Mouse (Mus musculus) embryo, embryonic 11.5 days (tissue): ENCODE measurements around the gene Iqch.
A peak's percentile ranks its signal among the peaks of the same experiment; 100 is the strongest.

Experiments
- DNase-seq: peaks from one replicate; pipeline ENCODE4 v3.0.0-alpha.2; 2012; ENCODE audit warnings: low read depth, low spot score

Iqch gene

DNA sequence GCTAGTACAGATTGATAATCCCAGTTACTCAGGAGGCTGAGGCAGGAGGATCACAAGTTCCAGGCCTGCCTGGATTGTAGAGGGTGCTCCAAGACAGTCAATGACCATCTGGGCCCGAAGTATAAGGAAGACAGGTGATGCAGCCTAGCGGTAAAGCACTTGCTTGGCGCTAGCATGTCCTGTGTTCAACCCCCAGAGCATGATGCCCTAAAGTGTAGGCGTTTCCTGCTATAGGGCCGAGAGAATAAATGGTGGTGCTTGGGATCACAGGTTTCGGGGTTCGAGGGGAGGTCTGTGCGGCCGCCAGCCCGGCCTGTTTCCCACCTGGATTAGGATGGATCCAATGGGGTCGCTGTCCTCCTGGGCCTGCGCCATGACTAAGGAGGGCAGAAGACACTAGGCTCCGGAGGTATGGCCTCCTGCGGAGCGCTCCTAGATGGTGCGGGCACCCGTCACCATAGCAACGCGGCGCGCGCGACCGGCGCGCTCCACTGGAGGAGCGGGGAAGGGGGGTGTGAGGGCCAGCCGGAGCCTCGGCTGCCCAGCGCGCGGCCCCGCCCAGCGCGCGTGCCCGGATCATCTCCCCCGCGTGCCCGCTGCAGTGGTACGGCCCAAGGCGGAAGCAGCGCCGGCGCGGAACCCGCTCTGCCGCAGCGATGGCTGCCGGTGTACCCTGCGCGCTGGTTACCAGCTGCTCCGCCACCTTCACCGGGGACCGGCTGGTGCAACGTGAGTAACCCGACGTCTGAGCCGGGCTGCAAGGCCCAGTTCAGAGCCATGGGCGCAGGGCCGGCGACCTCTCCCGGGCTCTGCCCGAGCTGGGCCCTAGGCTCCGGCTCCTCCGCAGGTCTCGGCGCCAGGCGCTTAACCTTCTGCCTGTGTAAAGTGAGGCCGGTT lies at the start of gene Iqch, which contains the start of gene Aagab:
TSS of gene Iqch (minus strand) at position 451 of the 897 bp plus-strand sequence.
TSS of gene Aagab (plus strand) at position 618 of the 897 bp plus-strand sequence.
- peak; percentile 95 for DNase-seq

DNA sequence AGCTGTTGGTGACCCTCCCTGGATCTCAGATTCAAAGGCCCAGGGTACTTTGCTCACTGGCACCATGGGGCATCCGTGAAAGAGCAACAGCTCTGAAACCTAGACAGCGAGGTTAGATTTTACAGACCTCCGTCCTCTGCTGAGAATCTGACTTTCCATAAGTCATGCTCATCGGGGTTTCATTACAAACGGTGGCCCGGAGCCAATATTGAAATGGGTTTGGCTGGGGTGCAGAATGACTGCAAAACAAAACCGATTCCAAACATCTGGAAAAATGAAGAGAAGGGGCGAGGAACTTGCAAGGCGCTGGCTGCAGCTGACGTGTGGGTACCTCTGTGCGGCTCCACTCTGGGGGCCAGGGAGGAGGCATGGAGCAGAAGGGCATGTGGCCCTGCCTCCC lies 49.3 kb upstream of the Iqch start:
- DNase-seq: no peak

DNA sequence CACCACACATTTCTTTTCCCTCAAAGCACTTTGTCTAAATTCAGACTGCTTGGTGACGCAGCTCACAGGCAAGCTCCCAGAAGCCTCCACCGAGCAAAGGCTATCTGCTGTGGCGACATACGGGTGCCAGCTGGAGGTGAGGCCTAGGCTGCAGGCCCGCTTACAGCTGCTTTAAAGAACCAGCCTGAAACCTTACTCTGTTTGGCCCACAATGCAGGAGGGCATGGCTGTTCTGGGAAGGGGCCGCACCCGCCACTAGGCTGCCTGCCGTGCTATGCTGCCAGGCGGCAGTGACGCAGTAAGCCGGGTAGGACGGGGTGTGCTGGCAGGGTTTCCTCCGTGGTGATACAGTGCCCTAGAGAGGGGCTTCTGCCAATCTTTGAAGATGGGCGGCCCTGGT lies 48.6 kb upstream of the Iqch start:
- no peak for DNase-seq

DNA sequence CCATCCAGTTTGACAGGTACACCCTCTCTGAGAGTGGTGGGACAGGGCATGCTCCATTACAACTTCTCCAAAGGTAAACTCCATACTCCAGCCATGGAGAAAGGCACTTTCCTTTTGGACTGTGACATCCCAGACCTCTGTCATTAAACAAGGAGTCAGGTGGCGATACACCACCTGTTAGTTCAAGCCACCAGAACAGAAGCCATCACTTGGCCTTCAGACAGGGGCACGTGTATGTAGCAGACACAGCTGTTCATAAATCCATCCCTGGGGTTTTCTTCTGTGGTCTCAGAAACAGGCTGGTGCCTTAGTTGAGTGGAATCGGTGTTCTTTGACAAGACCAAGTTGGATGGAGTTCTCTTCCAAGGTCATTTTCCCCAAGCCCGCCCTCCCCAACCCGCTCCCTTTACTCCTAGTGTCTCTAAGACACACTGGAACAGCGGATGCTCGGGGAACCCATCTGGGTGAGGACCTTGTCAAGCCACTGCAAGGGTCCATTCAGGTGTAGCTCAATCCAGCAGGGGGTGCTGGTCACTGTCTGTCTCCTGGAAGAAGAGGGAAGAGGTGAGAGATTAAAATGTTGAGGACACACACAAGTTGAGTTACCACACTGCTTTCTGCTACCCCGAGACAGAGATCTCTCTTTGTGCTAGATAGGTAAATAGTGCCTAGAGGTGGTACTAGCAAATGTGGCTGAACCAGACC lies 47.7 kb upstream of the Iqch start:
- DNase-seq: no peak

DNA sequence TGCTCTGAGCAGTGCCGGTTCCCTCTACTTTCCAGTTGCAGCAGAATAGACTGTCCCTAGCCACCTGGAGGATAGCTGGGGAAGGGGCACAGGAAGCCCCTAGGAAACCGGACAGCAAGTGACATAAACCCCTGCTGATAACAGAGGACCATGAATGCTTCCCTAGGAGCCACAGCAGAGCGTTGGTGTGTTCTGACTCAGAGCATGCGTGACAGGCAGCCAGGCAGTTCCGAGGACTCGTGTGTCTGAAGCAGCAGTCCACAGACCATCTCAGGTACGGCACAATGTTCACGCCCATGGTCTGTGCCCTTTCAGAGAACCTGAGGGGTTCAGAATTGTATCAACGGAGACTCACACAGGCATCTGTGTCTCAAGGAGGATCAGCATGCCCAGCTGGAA lies 46.2 kb upstream of the Iqch start:
- DNase-seq: no peak

DNA sequence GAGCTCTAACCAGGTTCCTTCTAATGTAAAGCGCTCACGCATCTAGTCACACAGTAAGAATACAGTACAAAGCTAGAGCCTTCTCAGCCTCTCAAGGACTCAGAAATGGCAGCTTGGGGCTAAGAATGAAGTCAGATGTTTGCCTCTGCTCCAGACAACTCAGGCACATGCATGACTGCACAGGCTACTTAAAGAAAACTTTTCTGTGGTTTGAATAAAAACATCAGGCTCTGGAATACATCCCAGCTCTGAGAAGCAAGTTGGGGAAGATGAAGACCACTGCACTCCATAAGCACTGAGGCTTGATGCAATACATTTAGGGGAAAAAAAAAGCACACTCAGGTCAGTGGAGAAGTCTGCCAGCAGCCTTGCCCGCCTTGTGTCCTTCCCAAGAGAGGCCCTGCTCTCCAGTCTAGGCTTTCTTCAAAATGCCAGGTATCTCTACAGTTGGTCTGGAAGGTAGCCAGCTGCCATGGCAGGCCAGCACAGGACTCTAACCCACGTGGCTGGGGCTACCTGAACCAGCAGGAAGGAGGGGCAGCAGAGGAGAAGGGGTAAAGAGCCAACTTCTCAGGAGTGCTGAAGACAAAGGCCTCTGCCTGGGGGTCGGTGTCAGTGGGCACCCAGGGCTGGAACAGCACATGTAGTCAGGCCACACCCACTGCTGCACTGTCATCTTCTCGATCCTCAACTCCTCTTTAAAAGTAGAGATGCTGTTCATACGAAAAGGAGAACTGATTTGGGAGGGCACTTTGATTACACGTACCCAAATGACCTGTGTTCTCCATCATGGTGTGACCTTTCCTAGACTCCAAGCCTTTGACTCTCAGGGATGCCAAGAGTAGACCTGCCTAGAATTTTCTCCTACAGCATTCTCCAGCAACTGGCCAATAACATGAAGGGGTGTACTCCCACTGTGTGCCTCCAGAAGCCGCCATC lies 45.6 kb upstream of the Iqch start:
- DNase-seq: no peak

DNA sequence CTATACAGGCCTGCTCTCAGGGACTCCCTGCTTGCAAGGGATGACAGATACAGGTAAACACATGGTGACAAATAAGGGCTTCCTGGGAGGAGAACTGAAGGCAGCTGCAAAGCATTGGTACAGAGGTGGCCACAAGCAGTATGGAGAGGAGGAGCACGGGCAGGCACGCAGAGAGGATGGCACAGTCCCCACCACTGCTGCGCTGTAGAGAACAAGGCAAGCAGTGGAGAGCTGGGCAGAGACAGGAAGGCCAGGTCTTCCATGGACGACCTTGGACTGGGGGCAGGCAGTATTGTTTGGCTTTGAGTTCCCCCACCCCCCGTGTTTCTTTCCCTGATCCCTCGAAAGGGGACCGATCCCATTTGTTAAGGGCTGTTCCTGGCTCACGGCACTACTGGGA lies 42.8 kb upstream of the Iqch start:
- no peak for DNase-seq

DNA sequence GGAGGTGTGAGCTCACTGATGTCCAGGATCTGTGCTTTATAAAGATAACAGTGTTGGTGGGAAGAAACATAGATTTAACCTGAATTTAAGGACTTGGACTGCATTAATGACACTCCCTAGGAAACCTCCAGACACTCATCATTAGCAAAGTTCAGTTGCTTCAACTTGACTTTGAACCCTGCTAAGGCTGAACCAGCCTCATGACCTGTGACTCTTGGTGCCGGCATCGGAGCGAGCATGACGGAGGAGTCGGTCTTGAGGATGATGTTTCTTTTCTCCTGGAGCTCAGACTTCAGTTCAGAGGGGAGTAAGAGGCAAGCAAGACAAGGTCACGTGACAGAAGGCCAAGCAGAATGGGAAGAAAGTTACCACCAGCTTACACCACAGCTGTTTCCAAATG lies 41.7 kb upstream of the Iqch start:
- DNase-seq: no peak

DNA sequence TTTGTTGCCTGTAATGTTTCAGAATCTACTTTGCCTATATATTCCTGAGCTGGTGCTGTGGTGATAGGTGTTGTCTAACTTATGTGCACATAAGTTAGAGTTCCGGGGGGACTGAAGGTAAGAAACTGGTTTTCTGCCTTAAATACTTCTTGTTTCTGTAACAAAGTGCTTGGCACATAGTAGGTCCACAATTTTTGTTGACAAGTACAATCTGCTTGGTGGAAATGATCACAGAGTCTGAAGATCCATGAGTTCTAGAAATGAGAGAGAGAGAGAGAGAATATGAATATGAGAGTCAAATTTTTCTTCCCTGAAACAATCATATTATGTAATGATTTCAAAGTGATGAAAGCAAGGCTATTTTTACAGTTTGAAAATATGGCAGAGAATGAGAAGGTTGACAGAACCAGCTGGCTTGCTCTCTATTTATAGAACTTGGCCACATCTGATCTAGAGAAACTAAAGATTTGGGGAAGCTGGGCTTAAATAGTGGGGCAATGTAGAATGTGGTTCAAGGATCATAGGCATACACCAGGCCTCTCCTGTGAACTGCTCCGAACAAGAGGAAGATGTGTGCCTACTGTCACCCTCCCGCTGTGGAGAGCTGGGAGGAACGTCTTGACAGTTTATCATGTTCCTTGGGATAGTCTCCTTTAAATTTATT lies 39.8 kb upstream of the Iqch start:
- no peak for DNase-seq

DNA sequence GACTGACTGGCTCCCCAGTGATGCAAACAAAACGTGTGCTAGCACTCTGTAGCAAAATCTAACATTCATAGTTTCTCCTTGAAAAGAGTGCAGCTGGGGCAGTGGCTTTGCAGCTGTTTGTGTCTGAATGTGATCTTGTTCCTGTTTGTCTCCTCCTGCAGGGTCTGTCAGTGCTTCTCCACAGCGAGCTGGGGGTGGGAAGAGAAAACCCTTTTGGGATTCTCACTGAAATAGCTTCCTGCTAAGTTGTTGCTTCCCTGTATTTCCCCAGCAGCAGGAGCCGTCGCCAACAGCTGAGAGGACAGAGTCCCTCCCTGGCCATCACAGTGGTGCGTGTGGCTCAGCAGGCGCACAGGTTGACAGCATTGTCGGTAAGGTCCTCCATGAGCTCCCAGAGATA lies 33.8 kb upstream of the Iqch start:
- no peak for DNase-seq

DNA sequence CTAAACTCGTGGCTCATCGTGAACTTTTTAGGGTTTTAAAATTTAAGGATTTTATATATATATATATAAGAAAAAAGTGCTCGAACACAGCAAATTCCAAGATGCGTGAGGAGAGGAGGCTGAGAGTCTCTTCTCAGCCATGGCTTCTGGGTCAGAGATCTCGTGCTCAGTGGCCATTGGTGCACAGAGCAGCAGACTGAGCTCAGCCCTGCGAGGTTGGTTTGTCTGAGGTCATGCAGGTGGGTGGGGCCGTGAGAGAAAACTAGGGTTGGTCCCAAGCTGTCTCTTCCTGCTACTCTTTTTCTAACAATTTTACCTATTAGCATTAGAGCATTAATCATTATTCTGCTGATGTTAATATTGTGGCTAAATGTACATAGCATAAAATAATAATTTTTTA lies 31.0 kb upstream of the Iqch start:
- DNase-seq: no peak

DNA sequence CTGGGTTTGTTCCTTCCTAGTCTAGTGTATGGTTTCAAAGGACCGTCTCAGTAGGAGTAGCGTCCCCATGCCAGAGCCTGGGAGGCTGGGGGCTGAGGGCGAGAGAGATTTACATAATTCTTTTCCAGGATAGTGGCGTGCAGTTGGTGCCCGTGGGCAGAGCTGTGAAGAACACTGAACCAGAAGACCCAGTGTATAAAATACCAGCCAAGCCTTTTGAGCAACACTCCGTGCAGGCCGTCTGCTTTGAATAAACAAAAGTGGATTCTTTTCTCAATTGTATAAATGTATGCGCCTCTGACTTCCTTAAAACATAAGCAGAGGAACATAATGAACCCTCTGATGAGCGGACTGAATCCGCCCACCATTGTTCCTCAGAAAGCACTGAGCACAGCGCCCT lies 30.6 kb upstream of the Iqch start:
- no peak for DNase-seq

DNA sequence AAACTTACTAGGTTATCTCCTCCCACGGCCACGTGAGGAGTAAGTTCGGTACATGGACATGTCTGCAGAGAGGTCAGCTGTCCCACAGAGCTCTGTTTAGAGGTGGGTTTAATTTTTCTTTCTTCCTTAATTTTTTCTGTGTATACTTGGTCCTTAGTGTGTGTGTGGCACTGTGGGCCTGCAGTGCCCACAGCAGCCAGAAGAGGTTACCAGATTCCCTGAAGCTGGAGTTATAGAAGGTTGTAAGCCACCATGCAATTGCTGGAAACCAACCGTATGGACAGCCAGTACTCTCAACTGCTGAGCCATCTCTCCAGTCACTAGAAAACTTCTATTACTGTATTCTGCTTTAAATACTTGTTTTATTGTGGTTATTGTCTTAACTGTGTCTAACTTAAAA lies 29.8 kb upstream of the Iqch start:
- DNase-seq: no peak

DNA sequence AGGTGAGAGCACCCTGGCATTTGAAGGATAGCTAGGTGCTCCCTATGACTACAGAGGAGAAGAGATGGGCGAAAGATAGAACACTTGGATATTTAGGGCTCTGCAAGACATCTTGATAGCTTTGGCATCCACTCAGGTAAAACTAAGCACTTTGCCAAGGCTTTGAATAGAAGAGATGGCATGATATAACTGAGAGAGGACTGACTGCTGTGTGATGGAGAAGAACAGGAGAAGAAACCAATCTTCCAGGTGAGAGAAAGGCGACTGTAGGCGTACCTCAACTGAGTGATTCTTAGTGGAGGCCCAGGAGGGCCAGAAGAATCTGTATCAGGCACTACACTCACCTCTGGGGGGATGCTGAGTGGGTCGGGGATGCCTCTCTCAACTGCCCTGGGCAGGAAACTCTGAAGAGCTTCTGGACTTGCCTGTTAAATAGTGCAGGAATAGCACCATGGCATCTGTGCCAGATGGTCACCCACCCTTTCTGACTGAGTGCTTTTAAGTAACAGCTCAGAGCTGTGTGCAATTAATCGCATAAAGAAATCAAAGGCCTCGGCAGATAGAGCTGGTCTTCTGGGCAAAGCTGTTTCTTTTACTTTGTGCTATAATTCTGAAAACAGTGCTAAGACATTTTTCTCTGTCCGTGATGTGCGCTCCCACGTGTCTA lies 22.9 kb upstream of the Iqch start:
- no peak for DNase-seq

DNA sequence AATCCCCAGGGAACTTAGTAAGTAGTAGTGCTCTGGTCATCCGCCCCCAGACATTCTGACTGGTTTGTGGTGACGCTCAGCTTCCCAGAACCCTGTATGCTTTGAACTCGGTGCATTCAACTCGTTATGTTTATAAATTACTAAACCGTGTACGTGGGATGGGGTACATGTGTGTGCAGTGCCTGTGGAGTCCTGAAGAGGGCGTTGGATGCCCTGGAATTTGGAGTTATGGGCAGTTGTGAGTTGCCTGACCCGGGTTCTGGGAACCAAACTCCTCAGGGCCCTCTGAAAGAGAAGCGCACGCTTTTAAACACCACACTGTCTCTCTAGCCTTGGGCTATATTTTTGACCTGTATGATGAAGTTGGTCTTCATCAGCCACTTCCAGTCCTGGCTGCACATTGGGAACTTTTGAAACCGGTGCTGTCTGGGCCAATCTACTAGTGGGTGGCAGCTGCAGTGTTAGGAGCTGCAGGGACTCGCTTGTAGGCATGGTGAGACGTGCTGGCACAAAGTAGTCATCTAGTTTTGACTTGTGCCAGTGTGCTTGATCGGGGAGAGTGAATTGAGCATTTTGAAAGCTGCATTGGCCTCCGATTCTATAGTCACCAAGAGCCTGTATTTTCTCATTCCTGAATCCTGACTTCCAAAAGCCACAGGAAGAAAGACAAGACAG lies 21.7 kb upstream of the Iqch start:
- no peak for DNase-seq

DNA sequence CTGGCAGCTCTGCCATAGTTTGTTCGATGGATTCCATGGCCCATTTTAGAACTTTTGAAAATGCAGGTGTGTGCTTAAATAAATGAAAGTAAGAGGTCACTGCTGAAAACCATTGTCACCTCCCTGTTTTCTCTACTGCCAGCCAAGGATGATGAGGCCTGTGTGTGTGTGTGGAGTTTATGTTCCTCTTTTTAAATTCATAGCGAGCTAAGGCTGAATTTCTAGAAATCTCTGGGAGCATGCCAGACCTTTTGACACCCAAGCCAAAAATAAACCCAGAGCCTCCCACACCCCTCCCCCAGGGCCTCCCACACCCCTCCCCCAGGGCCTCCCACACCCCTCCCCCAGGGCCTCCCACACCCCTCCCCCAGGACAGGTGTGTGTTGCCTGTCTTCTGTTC lies 15.7 kb upstream of the Iqch start:
- no peak for DNase-seq

DNA sequence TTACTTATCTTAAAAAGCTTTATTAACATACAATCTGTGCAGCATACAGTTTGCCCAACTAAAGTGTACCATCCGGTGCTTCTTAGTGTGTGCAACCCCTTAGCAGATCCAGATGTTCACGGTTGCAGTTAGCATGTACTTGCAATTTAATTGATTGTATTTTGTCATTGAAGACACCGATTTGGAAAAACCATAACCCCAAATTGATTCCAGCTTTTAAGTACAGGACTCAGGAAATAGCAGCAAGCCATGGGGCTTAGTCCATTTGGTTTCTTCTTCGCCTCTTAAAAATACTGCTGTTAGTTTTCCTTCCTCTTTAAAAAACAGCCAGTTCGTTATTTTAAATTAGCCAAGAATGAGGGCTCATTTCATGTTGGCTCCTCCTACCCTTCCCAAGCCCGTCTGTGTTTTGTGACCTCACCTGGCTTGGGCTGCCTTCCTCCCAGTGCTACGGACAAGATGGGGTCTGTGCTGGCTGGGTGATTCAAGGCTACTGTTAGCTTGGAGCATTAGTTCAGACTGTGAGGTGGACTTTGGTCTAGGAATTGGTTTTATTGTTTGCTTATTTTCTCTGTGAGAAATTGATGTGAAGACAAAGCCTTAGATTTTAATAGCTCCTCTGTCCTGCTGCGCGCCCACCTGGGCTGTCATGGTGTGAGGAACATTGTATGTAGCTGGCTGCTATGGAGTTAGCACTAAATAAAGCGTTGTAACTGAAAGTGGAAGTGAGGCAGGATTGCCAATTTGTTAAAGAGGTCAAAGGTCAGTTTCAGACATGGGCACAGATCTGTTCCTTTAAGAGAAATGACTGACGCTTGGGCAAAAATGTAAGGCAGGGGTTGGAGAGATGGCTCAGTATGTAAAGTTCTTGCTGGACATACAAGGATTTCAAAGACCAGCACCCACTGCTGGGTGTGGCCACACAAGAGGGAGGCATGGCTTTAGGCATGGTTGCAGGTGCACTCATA lies 12.0 kb upstream of the Iqch start:
- DNase-seq: no peak

DNA sequence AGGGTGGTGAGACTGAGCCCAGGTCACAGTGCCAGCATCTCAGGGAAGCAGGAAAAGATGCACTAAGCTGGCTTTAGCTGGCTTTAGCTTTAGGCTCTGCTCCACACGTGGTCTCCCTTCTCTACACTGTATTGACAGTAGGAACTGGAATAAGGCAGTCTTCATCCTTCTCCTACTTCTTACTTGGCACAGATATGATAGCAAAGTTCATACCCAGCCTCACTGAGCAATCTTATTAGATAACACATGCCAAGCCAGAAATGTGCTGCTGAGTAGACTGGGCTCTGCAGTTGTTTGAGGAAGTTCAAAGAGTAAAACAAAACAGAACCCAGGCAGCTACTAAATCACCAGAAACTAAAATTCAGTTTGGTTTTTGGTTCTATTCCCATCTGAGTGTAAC lies 11.3 kb upstream of the Iqch start:
- no peak for DNase-seq
